Comparison of ENCODE assay signal across 14 mouse cellular contexts in genomic region chr3:159851476-159851875, GRCm38 (mm10). TPM values are rescaled to one million over a fixed set of nuclear protein-coding genes. Genes with fewer than 3 reads are reported as not detected.
A peak's percentile ranks its signal among the peaks of the same experiment; 100 is the strongest.
DNase-seq lines count a peak whose midpoint lies in the region; ATAC-seq lines count a peak whose summit lies in the region.
"Had no signal": no experiment of that assay in that cellular context is flagged by ENCODE, and none has a peak within 500 bp of the region (broad histone marks: within the 10 kb centered on the region; RNA-seq: fewer than 3 reads in every experiment).

No protein-coding gene starts in this region.

- peak; percentile 6 for DNase-seq in midbrain, embryonic 14.5 days
- DNase-seq in midbrain, embryonic 10.5 days (ENCODE audit: low spot score), result no peak
- DNase-seq in hindbrain, embryonic 14.5 days (ENCODE audit: low spot score), result no peak
- peak; percentile 86 for DNase-seq in retina, postnatal 1 day
- no peak for DNase-seq in layer of hippocampus, adult 18-20 months (ENCODE audit: low spot score in 2 of 2)
- DNase-seq: heart, adult 18-20 months; right cerebral cortex, postnatal 25 days; thymus, postnatal 4 days had no signal

- H3K27ac ChIP-seq in midbrain, embryonic 14.5 days (replicated peaks; ENCODE audit: low read depth, low read length), result no peak overlapping the region
- H3K27ac ChIP-seq in midbrain, embryonic 10.5 days (replicated peaks), result no peak overlapping the region
- 0 out of 2 replicates have a peak overlapping the region, but pooled peaks have one; percentile 8 for H3K27ac ChIP-seq in forebrain, embryonic 12.5 days
- no peak overlapping the region for H3K27ac ChIP-seq in hindbrain, embryonic 14.5 days
- H3K27ac ChIP-seq: kidney, postnatal 0 days; limb, embryonic 13.5 days; liver, embryonic 15.5 days had no signal

- H3K4me2 ChIP-seq in midbrain, embryonic 14.5 days (ENCODE audit: low read length), result no peak overlapping the region
- H3K4me2 ChIP-seq in forebrain, embryonic 12.5 days, result no peak overlapping the region
- no peak overlapping the region for H3K4me2 ChIP-seq in hindbrain, embryonic 14.5 days (replicated peaks)
- H3K4me2 ChIP-seq: limb, embryonic 13.5 days; liver, embryonic 15.5 days had no signal

- H3K4me1 ChIP-seq in midbrain, embryonic 14.5 days (ENCODE audit: control insufficient read depth, insufficient read depth, low read length), result no peaks in the 10 kb centered on the region
- H3K4me1 ChIP-seq in midbrain, embryonic 10.5 days, result peaks cover 25% of the 10 kb centered on the region
- peaks cover 5% of the 10 kb centered on the region; the same call in 1 of the 2 replicates for H3K4me1 ChIP-seq in forebrain, embryonic 12.5 days
- no peaks in the 10 kb centered on the region for H3K4me1 ChIP-seq in hindbrain, embryonic 14.5 days (replicated peaks; ENCODE audit: control insufficient read depth, insufficient read depth, low read length)
- H3K4me1 ChIP-seq: liver, embryonic 15.5 days had no signal

- no peaks in the 10 kb centered on the region for H3K36me3 ChIP-seq in midbrain, embryonic 14.5 days (ENCODE audit: control insufficient read depth, insufficient read depth, low read length)
- H3K36me3 ChIP-seq in midbrain, embryonic 10.5 days, result peaks cover 14% of the 10 kb centered on the region
- H3K36me3 ChIP-seq in forebrain, embryonic 12.5 days (replicated peaks), result no peaks in the 10 kb centered on the region
- H3K36me3 ChIP-seq in hindbrain, embryonic 14.5 days (replicated peaks; ENCODE audit: control insufficient read depth, insufficient read depth), result no peaks in the 10 kb centered on the region
- H3K36me3 ChIP-seq: limb, embryonic 13.5 days; liver, embryonic 15.5 days had no signal

- no peak overlapping the region for H3K9ac ChIP-seq in midbrain, embryonic 14.5 days (replicated peaks; ENCODE audit: low read length)
- H3K9ac ChIP-seq in forebrain, embryonic 12.5 days, result no peak overlapping the region
- H3K9ac ChIP-seq in hindbrain, embryonic 14.5 days, result no peak overlapping the region
- H3K9ac ChIP-seq: limb, embryonic 13.5 days; liver, embryonic 15.5 days had no signal

- H3K4me3 ChIP-seq in midbrain, embryonic 14.5 days (replicated peaks; ENCODE audit: low read depth, low read length), result no peak overlapping the region
- no peak overlapping the region for H3K4me3 ChIP-seq in midbrain, embryonic 10.5 days
- no peak overlapping the region for H3K4me3 ChIP-seq in forebrain, embryonic 12.5 days (replicated peaks)
- no peak overlapping the region for H3K4me3 ChIP-seq in hindbrain, embryonic 14.5 days (replicated peaks; ENCODE audit: low read length)
- H3K4me3 ChIP-seq: limb, embryonic 13.5 days; liver, embryonic 15.5 days had no signal

- no peaks in the 10 kb centered on the region for H3K27me3 ChIP-seq in midbrain, embryonic 14.5 days (ENCODE audit: control insufficient read depth, insufficient read depth, low read length)
- H3K27me3 ChIP-seq in midbrain, embryonic 10.5 days (ENCODE audit: low read depth, poor library complexity, severe bottlenecking), result no peaks in the 10 kb centered on the region
- peaks cover 18% of the 10 kb centered on the region for H3K27me3 ChIP-seq in forebrain, embryonic 12.5 days
- no peaks in the 10 kb centered on the region; the same call in 1 of the 2 replicates for H3K27me3 ChIP-seq in hindbrain, embryonic 14.5 days (ENCODE audit: control insufficient read depth, insufficient read depth, low read length)
- H3K27me3 ChIP-seq: limb, embryonic 13.5 days; liver, embryonic 15.5 days had no signal

- 31% methylated on average over 2 of the region's 2 CpGs for whole genome bisulfite sequencing in midbrain, embryonic 14.5 days
- 22% methylated on average over 2 of the region's 2 CpGs for WGBS in midbrain, embryonic 10.5 days
- 1% methylated on average over 2 of the region's 2 CpGs for WGBS in forebrain, embryonic 12.5 days
- WGBS in hindbrain, embryonic 14.5 days, result 34% methylated on average over 2 of the region's 2 CpGs

- ATAC-seq in midbrain, embryonic 14.5 days (ENCODE audit: low FRiP score, low TSS enrichment), result no peak
- peak; percentile 86 for ATAC-seq in forebrain, embryonic 12.5 days (ENCODE audit: low FRiP score)
- ATAC-seq in hindbrain, embryonic 14.5 days (ENCODE audit: low FRiP score), result peak; percentile 55; the same call in 1 of the 2 replicates
- ATAC-seq in activated CD4-positive, CD25-positive, alpha-beta regulatory T cell, adult 4 months, result no peak
- ATAC-seq: inflammation-experienced regulatory T-cells, adult 6 months had no signal

- H3K9me3 ChIP-seq in midbrain, embryonic 14.5 days (ENCODE audit: control insufficient read depth, low read length), result no peaks in the 10 kb centered on the region
- no peaks in the 10 kb centered on the region for H3K9me3 ChIP-seq in midbrain, embryonic 10.5 days (replicated peaks)
- no peaks in the 10 kb centered on the region for H3K9me3 ChIP-seq in forebrain, embryonic 12.5 days
- no peaks in the 10 kb centered on the region for H3K9me3 ChIP-seq in hindbrain, embryonic 14.5 days (ENCODE audit: control insufficient read depth, low read length)
- H3K9me3 ChIP-seq: limb, embryonic 13.5 days; liver, embryonic 15.5 days had no signal

RNA-seq across cellular contexts. Expression of gene Wls, which starts 12.0 kb away (rescaled TPM):
- polyA plus RNA-seq in midbrain, embryonic 14.5 days (2014; fragmentation: Nextera tagmentation; extraction: Ambion mirVana), result 59.5 and 104 TPM in 2 replicates
- polyA plus RNA-seq in midbrain, embryonic 10.5 days (2016; fragmentation: Nextera tagmentation; extraction: Ambion mirVana), result 192 and 199 TPM in 2 replicates
- polyA plus RNA-seq in forebrain, embryonic 12.5 days (2016; fragmentation: Nextera tagmentation; extraction: Ambion mirVana), result 65.9 and 87.8 TPM in 2 replicates
- 87.9 and 98.1 TPM in 2 replicates for polyA plus RNA-seq in hindbrain, embryonic 14.5 days (2014; fragmentation: Nextera tagmentation; extraction: Ambion mirVana)
- 10 to 100 TPM; 21.3 to 25.4 TPM for total RNA-seq in layer of hippocampus, adult 18-20 months (2021)
- polyA plus RNA-seq in activated CD4-positive, CD25-positive, alpha-beta regulatory T cell, adult 4 months (2017; shearing (Covaris generic)), result 10 to 100 TPM; 76.5 to 91.4 TPM

Comparison
In these comparisons a context has a peak if more than half of its experiments do, and no peak if none do; other contexts are left out.
1. DNase-seq: peak in midbrain, embryonic 14.5 days (single experiment) and retina, postnatal 1 day (single experiment); none in midbrain, embryonic 10.5 days (single experiment), hindbrain, embryonic 14.5 days (single experiment) and layer of hippocampus, adult 18-20 months (0 of 2).
2. ATAC-seq: peak in forebrain, embryonic 12.5 days (single experiment) and hindbrain, embryonic 14.5 days (single experiment); none in midbrain, embryonic 14.5 days (single experiment) and activated CD4-positive, CD25-positive, alpha-beta regulatory T cell, adult 4 months (single experiment).